Comparison of ENCODE assay signal across 23 mouse cellular contexts in the genomic region with DNA sequence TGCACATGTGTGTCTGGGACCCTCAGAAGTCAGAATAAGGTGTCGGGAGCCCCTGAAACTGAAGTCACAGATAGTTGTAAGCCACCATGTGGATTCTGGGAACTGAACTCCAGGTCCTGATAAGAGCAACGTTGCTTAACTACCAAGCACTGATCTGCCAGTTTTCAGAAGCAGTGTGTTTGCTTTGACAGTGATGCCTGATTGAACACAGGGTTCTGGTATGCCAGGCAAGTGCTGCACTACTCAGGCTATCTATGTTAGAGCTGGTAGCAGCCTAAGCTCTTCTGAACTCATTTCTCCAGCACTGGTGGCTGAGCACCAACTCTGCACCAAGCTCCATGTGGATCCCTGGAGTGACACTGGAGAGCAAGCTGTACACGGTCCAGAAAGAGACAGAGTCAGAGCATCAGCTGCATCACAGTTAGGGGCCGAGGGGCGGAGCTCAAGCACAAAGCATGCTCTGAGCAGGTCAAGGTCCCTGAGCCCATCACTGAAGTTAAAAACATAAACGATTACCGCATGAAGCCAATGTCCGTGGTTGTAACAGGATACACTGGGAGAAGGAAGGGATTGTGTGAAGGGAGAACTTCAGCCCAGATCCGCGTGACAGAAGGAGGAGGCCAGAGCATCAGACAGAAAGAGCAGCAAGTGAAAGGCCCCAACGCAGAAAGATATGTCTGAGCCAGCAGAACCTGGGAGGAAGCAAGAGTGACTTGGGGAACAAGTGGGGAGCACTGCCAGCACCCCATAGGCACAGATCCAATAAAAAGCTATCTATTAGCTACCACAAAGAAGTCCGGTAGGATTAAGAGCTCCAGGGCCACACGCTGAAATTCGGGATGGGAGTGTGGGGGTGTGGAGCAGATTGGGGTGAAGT. TPM values are rescaled to one million over a fixed set of nuclear protein-coding genes. Genes with fewer than 3 reads are reported as not detected.
DNase-seq lines count a peak whose midpoint lies in the region; ATAC-seq and TF ChIP-seq lines count a peak whose summit lies in the region.
"Had no signal": no experiment of that assay in that cellular context is flagged by ENCODE, and none has a peak within 500 bp of the region (broad histone marks: within the 10 kb centered on the region; RNA-seq: fewer than 3 reads in every experiment).

No protein-coding gene starts in this region.

- H3K27me3 ChIP-seq in heart, embryonic 12.5 days (replicated peaks): no peaks in the 10 kb centered on the region
- H3K27me3 ChIP-seq in liver, embryonic 11.5 days (replicated peaks; ENCODE audit: control insufficient read depth, insufficient read depth, low read length): no peaks in the 10 kb centered on the region
- H3K27me3 ChIP-seq in MEL (ENCODE audit: control insufficient read depth in 1 of 2, insufficient read depth in 2 of 2, low read length in 2 of 2): no peaks in the 10 kb centered on the region
- H3K27me3 ChIP-seq in intestine, embryonic 16.5 days (replicated peaks; ENCODE audit: control insufficient read depth, insufficient read depth, low read length): no peaks in the 10 kb centered on the region
- H3K27me3 ChIP-seq: forebrain, embryonic 13.5 days; liver, embryonic 15.5 days; neural tube, embryonic 12.5 days had no signal

- WGBS in heart, embryonic 12.5 days: 46% methylated on average over 14 of the region's 14 CpGs
- WGBS in liver, embryonic 11.5 days: 49% methylated on average over 14 of the region's 14 CpGs
- WGBS in intestine, embryonic 16.5 days: 42% methylated on average over 14 of the region's 14 CpGs

- TF ChIP-seq EP300 in MEL (IDR thresholded peaks at IDR 0.05; ENCODE audit: low read depth in 1 of 2, low read length in 2 of 2): peak; percentile 59 to 74

- H3K4me1 ChIP-seq in heart, embryonic 12.5 days (replicated peaks): peaks cover 22% of the 10 kb centered on the region
- H3K4me1 ChIP-seq in liver, embryonic 11.5 days (replicated peaks; ENCODE audit: control insufficient read depth, insufficient read depth, low read length): peaks cover 33% of the 10 kb centered on the region
- peaks cover 5 to 36% of the 10 kb centered on the region in 2 experiments for H3K4me1 ChIP-seq in MEL (ENCODE audit: control insufficient read depth in 1 of 2, insufficient read depth in 2 of 2, low read length in 2 of 2)
- 0 out of 2 replicates have a peak, but pooled peaks cover 4% of the 10 kb centered on the region for H3K4me1 ChIP-seq in intestine, embryonic 16.5 days (ENCODE audit: control insufficient read depth, insufficient read depth, low read length)
- H3K4me1 ChIP-seq: neural tube, embryonic 12.5 days had no signal

- H3K9ac ChIP-seq in heart, embryonic 12.5 days: no peak overlapping the region
- H3K9ac ChIP-seq in liver, embryonic 11.5 days (ENCODE audit: low read depth, low read length): no peak overlapping the region
- peak overlapping the region; percentile 82 for H3K9ac ChIP-seq in MEL (ENCODE audit: control insufficient read depth, low read depth, low read length, poor library complexity, severe bottlenecking)
- H3K9ac ChIP-seq in intestine, embryonic 16.5 days (ENCODE audit: low read depth, low read length): no peak overlapping the region
- H3K9ac ChIP-seq: forebrain, embryonic 13.5 days; hindbrain, embryonic 14.5 days; liver, embryonic 15.5 days; neural tube, embryonic 12.5 days had no signal

- TF ChIP-seq RAD21 in MEL (IDR thresholded peaks at IDR 0.05; ENCODE audit: low read depth, low read length): no peak

- no peak overlapping the region for H3K4me2 ChIP-seq in heart, embryonic 12.5 days
- H3K4me2 ChIP-seq in liver, embryonic 11.5 days: peak overlapping the region; percentile 6; the same call in 1 of the 2 replicates
- H3K4me2 ChIP-seq in intestine, embryonic 16.5 days (ENCODE audit: low read depth, low read length): no peak overlapping the region
- H3K4me2 ChIP-seq: forebrain, embryonic 13.5 days; hindbrain, embryonic 14.5 days; liver, embryonic 15.5 days; neural tube, embryonic 12.5 days had no signal

- H3K36me3 ChIP-seq in heart, embryonic 12.5 days: no peaks in the 10 kb centered on the region
- H3K36me3 ChIP-seq in liver, embryonic 11.5 days (ENCODE audit: control insufficient read depth, insufficient read depth, low read length): no peaks in the 10 kb centered on the region
- H3K36me3 ChIP-seq in MEL (ENCODE audit: control insufficient read depth in 1 of 2, insufficient read depth in 2 of 2, low read length in 2 of 2): peaks cover 0 to 23% of the 10 kb centered on the region in 2 experiments; a peak in 2 of 4 replicates
- no peaks in the 10 kb centered on the region for H3K36me3 ChIP-seq in intestine, embryonic 16.5 days (ENCODE audit: control insufficient read depth, insufficient read depth, low read length)
- H3K36me3 ChIP-seq: G1E; limb, embryonic 10.5 days; liver, embryonic 15.5 days; neural tube, embryonic 12.5 days had no signal

- H3K4me3 ChIP-seq in heart, embryonic 12.5 days: no peak overlapping the region
- no peak overlapping the region for H3K4me3 ChIP-seq in liver, embryonic 11.5 days (ENCODE audit: low read depth, low read length)
- H3K4me3 ChIP-seq in MEL (ENCODE audit: control insufficient read depth in 1 of 2, insufficient read depth in 1 of 2, low read depth in 2 of 2, low read length in 2 of 2): peak overlapping the region; percentile 48 to 58
- H3K4me3 ChIP-seq in intestine, embryonic 16.5 days (ENCODE audit: low read length): no peak overlapping the region
- H3K4me3 ChIP-seq: forebrain, embryonic 13.5 days; left cerebral cortex, adult 2 months; limb, embryonic 10.5 days; liver, embryonic 15.5 days; neural tube, embryonic 12.5 days had no signal

- TF ChIP-seq CTCF in MEL (IDR thresholded peaks at IDR 0.05 in 2 of 3, conservative IDR thresholded peaks at IDR 0.05 in 1 of 3; ENCODE audit: control insufficient read depth in 1 of 3, insufficient read depth in 1 of 3, low read depth in 2 of 3, low read length in 3 of 3, poor library complexity in 1 of 3, severe bottlenecking in 1 of 3): no peak

- TF ChIP-seq POLR2A in MEL (IDR thresholded peaks at IDR 0.05; ENCODE audit: control insufficient read depth in 1 of 2, insufficient read depth in 1 of 2, low read depth in 1 of 2, low read length in 2 of 2, poor library complexity in 1 of 2): peak; percentile 50 to 73; a peak in 3 of 4 replicates

- no peak for DNase-seq in heart, postnatal 10 days
- no peak for DNase-seq in liver, embryonic 11.5 days (ENCODE audit: low spot score)
- DNase-seq in liver: no peak
- peak; percentile 86 for DNase-seq in MEL (ENCODE audit: low read depth, low spot score)
- peak; percentile 20 for DNase-seq in c-Kit-positive CD71-positive TER-119-positive erythroid progenitor cells, embryonic 14.5 days (ENCODE audit: low spot score)
- no peak for DNase-seq in gastrocnemius, postnatal 14 days
- DNase-seq: adrenal gland, postnatal 10 days; cerebellum, adult 8-10 months; kidney, adult 11 months; kidney, postnatal 10 days; lung, postnatal 10 days; thymus, postnatal 4 days had no signal

- H3K9me3 ChIP-seq in heart, embryonic 12.5 days (replicated peaks): no peaks in the 10 kb centered on the region
- H3K9me3 ChIP-seq in liver, embryonic 11.5 days (ENCODE audit: control insufficient read depth, low read length): no peaks in the 10 kb centered on the region
- no peaks in the 10 kb centered on the region for H3K9me3 ChIP-seq in MEL (replicated peaks; ENCODE audit: insufficient read depth, low read length)
- H3K9me3 ChIP-seq in intestine, embryonic 16.5 days (ENCODE audit: control insufficient read depth, low read length): no peaks in the 10 kb centered on the region
- H3K9me3 ChIP-seq: forebrain, embryonic 13.5 days; G1E; limb, embryonic 10.5 days; liver, embryonic 15.5 days; neural tube, embryonic 12.5 days had no signal

- intact Hi-C loops in heart, postnatal 10 days (cut with DNase I): no loop called here
- intact Hi-C loops in gastrocnemius, postnatal 14 days (cut with DNase I; ENCODE audit: low total_unique reads): no loop called here

- H3K27ac ChIP-seq in heart, embryonic 12.5 days (ENCODE audit: poor library complexity, severe bottlenecking): peak overlapping the region; percentile 41
- H3K27ac ChIP-seq in liver, embryonic 11.5 days (ENCODE audit: low read depth, low read length): peak overlapping the region; percentile 27; the same call in 1 of the 2 replicates
- peak overlapping the region; percentile 99 for H3K27ac ChIP-seq in MEL (ENCODE audit: control insufficient read depth, low read depth, low read length)
- H3K27ac ChIP-seq in intestine, embryonic 16.5 days (ENCODE audit: low read length): no peak overlapping the region
- H3K27ac ChIP-seq: forebrain, embryonic 13.5 days; left cerebral cortex, adult 2 months; limb, embryonic 10.5 days; neural tube, embryonic 12.5 days; stomach, postnatal 0 days had no signal

- no peaks in the 10 kb centered on the region; the same call in 1 of the 2 replicates for H3K79me2 ChIP-seq in MEL (ENCODE audit: control insufficient read depth, insufficient read depth, low read length, poor library complexity)

- ATAC-seq in heart, embryonic 12.5 days (ENCODE audit: insufficient number of reproducible peaks, low FRiP score): peak; percentile 47; the same call in 1 of the 2 replicates
- peak; percentile 52 for ATAC-seq in liver, embryonic 11.5 days (replicated peaks; ENCODE audit: low FRiP score)
- no peak for ATAC-seq in intestine, embryonic 16.5 days
- ATAC-seq: forebrain, embryonic 13.5 days had no signal

RNA-seq across cellular contexts. Expression of a gene that starts 14.4 kb away (rescaled TPM):
- 3.4 and 3.8 TPM in 2 replicates for polyA plus RNA-seq in heart, embryonic 12.5 days (2016; fragmentation: Nextera tagmentation; extraction: Ambion mirVana)
- total RNA-seq in heart, postnatal 10 days (2021): 1 to 10 TPM in 1 of 2 experiments, under 1 TPM in 1; 0.84 to 1.6 TPM
- 18.8 and 20.3 TPM in 2 replicates for polyA plus RNA-seq in liver, embryonic 11.5 days (2014; fragmentation: Nextera tagmentation; extraction: Ambion mirVana)
- total RNA-seq in MEL (2012; rRNA removed): 0.62 and 0.75 TPM in 2 replicates
- polyA plus RNA-seq in MEL (2012; ENCODE audit: insufficient read depth in 1 of 2, insufficient read length in 2 of 2, low read depth in 1 of 2, low replicate concordance in 2 of 2, missing spikeins in 1 of 2): 1 to 10 TPM in 1 of 2 experiments, not detected in 1; 1.2 TPM
- under 1 TPM; 0.25 to 0.33 TPM for total RNA-seq in gastrocnemius, postnatal 14 days (2021)
- 0.78 and 1.3 TPM in 2 replicates for polyA plus RNA-seq in intestine, embryonic 16.5 days (2015; fragmentation: Nextera tagmentation; extraction: Ambion mirVana)

RNA-seq across cellular contexts. Expression of a gene that starts 22.3 kb away (rescaled TPM):
- 45.1 TPM in 2 replicates for polyA plus RNA-seq in heart, embryonic 12.5 days (2016; fragmentation: Nextera tagmentation; extraction: Ambion mirVana)
- total RNA-seq in heart, postnatal 10 days (2021): 10 to 100 TPM; 34.8 to 41.2 TPM
- polyA plus RNA-seq in liver, embryonic 11.5 days (2014; fragmentation: Nextera tagmentation; extraction: Ambion mirVana): 43.8 and 43.9 TPM in 2 replicates
- total RNA-seq in MEL (2012; rRNA removed): 28.9 and 33.3 TPM in 2 replicates
- 10 to 100 TPM in 1 of 2 experiments, not detected in 1; 81.6 TPM for polyA plus RNA-seq in MEL (2012; ENCODE audit: insufficient read depth in 1 of 2, insufficient read length in 2 of 2, low read depth in 1 of 2, low replicate concordance in 2 of 2, missing spikeins in 1 of 2)
- total RNA-seq in gastrocnemius, postnatal 14 days (2021): 10 to 100 TPM; 21.5 to 26.4 TPM
- polyA plus RNA-seq in intestine, embryonic 16.5 days (2015; fragmentation: Nextera tagmentation; extraction: Ambion mirVana): 70.0 and 76.2 TPM in 2 replicates

RNA-seq across cellular contexts. Expression of a gene that starts 41.6 kb away (rescaled TPM):
- 1.7 and 2.2 TPM in 2 replicates for polyA plus RNA-seq in heart, embryonic 12.5 days (2016; fragmentation: Nextera tagmentation; extraction: Ambion mirVana)
- 1 to 10 TPM; 6.1 to 7.0 TPM for total RNA-seq in heart, postnatal 10 days (2021)
- 3.6 and 4.0 TPM in 2 replicates for polyA plus RNA-seq in liver, embryonic 11.5 days (2014; fragmentation: Nextera tagmentation; extraction: Ambion mirVana)
- 6.3 and 7.9 TPM in 2 replicates for total RNA-seq in MEL (2012; rRNA removed)
- polyA plus RNA-seq in MEL (2012; ENCODE audit: insufficient read depth in 1 of 2, insufficient read length in 2 of 2, low read depth in 1 of 2, low replicate concordance in 2 of 2, missing spikeins in 1 of 2): 10 to 100 TPM in 1 of 2 experiments, not detected in 1; 13.0 TPM
- total RNA-seq in gastrocnemius, postnatal 14 days (2021): 1 to 10 TPM; 2.1 to 2.6 TPM
- 0.99 and 1.4 TPM in 2 replicates for polyA plus RNA-seq in intestine, embryonic 16.5 days (2015; fragmentation: Nextera tagmentation; extraction: Ambion mirVana)

RNA-seq across cellular contexts. Expression of a gene that starts 59.7 kb away (rescaled TPM):
- polyA plus RNA-seq in heart, embryonic 12.5 days (2016; fragmentation: Nextera tagmentation; extraction: Ambion mirVana): not detected in 2 replicates
- total RNA-seq in heart, postnatal 10 days (2021): 1 to 10 TPM in 1 of 2 experiments, under 1 TPM in 1; 0.50 to 1.2 TPM
- 0.13 TPM in 1 of 2 replicates, not detected in the other for polyA plus RNA-seq in liver, embryonic 11.5 days (2014; fragmentation: Nextera tagmentation; extraction: Ambion mirVana)
- total RNA-seq in MEL (2012; rRNA removed): not detected in 2 replicates
- polyA plus RNA-seq in MEL (2012; ENCODE audit: insufficient read depth in 1 of 2, insufficient read length in 2 of 2, low read depth in 1 of 2, low replicate concordance in 2 of 2, missing spikeins in 1 of 2): not detected
- total RNA-seq in gastrocnemius, postnatal 14 days (2021): under 1 TPM in 1 of 2 experiments, not detected in 1; 0.08 TPM
- 0.28 and 0.37 TPM in 2 replicates for polyA plus RNA-seq in intestine, embryonic 16.5 days (2015; fragmentation: Nextera tagmentation; extraction: Ambion mirVana)
- total RNA-seq: G1E; layer of hippocampus, adult 8-10 months; left cerebral cortex, adult 2 months had no signal
- polyA plus RNA-seq: forebrain, embryonic 13.5 days; G1E; hindbrain, embryonic 14.5 days; limb, embryonic 10.5 days; neural tube, embryonic 12.5 days had no signal

Comparison
In these comparisons a context has a peak if more than half of its experiments do, and no peak if none do; other contexts are left out.
1. H3K4me3 ChIP-seq: peak in MEL (2 of 2); none in heart, embryonic 12.5 days (single experiment), liver, embryonic 11.5 days (single experiment) and intestine, embryonic 16.5 days (single experiment).
2. DNase-seq: peak in MEL (single experiment) and c-Kit-positive CD71-positive TER-119-positive erythroid progenitor cells, embryonic 14.5 days (single experiment); none in heart, postnatal 10 days (0 of 2), liver, embryonic 11.5 days (single experiment), liver (single experiment) and gastrocnemius, postnatal 14 days (single experiment).